Mouse (Mus musculus) limb, embryonic 14.5 days (tissue): ENCODE results near the gene 4933405L10Rik. TPM values are rescaled to one million over a fixed set of nuclear protein-coding genes. Genes with fewer than 3 reads are reported as not detected.

Source experiments
- ATAC-seq: fragments of 200-750 bp; cut with Nextera tagmentation; 2 replicates; pipeline ENCODE4 v1.8.0; 2017; ENCODE audit warnings: low read depth, moderate number of reproducible peaks, moderate TSS enrichment; ENCODE audit not compliant: low FRiP score
- DNase-seq: peaks from one replicate; pipeline ENCODE4 v3.0.0-alpha.2; 2015; ENCODE audit warnings: low spot score
- H3K27ac ChIP-seq: fragments of 300-500 bp; sonication (generic); replicated peaks from 2 replicates; pipeline ENCODE4 v1.5.1; 2014; ENCODE audit warnings: low read depth, mild to moderate bottlenecking, low read length, moderate library complexity, mixed read lengths
- H3K27me3 ChIP-seq: fragments of 300-500 bp; sonication (generic); 2 replicates; pipeline ENCODE4 v1.6.1; 2014; ENCODE audit warnings: low read length, mixed read lengths; ENCODE audit not compliant: control insufficient read depth, insufficient read depth
- H3K36me3 ChIP-seq: fragments of 300-500 bp; sonication (generic); 2 replicates; pipeline ENCODE4 v1.6.1; 2014; ENCODE audit warnings: mild to moderate bottlenecking, low read length, moderate library complexity, mixed read lengths; ENCODE audit not compliant: control insufficient read depth, insufficient read depth
- H3K4me1 ChIP-seq: fragments of 300-500 bp; sonication (generic); 2 replicates; pipeline ENCODE4 v1.6.1; 2014; ENCODE audit warnings: antibody characterized with exemption, low read length, mixed read lengths; ENCODE audit not compliant: control insufficient read depth, insufficient read depth
- H3K4me2 ChIP-seq: fragments of 300-500 bp; sonication (generic); replicated peaks from 2 replicates; pipeline ENCODE4 v1.6.1; 2014; ENCODE audit warnings: low read depth, mild to moderate bottlenecking, low read length, moderate library complexity; ENCODE audit not compliant: severe bottlenecking
- H3K4me3 ChIP-seq: fragments of 300-500 bp; sonication (generic); replicated peaks from 2 replicates; pipeline ENCODE4 v1.5.1; 2014; ENCODE audit warnings: low read length
- H3K9ac ChIP-seq: fragments of 300-500 bp; sonication (generic); 2 replicates; pipeline ENCODE4 v1.6.1; 2014; ENCODE audit warnings: mild to moderate bottlenecking, low read depth, low read length, moderate library complexity; ENCODE audit not compliant: severe bottlenecking
- H3K9me3 ChIP-seq: fragments of 300-500 bp; sonication (generic); 2 replicates; pipeline ENCODE4 v1.6.1; 2016; ENCODE audit warnings: low read length; ENCODE audit not compliant: control insufficient read depth
- POLR2A ChIP-seq: fragments of 200-500 bp; IDR thresholded peaks from 2 replicates; pipeline ENCODE4 v1.8.0; 2012; ENCODE audit warnings: inconsistent platforms, mild to moderate bottlenecking, moderate library complexity, borderline replicate concordance; ENCODE audit not compliant: insufficient read depth, insufficient read length; ENCODE audit errors: extremely low read depth
- WGBS: fragments of 180-500 bp; shearing (Covaris S2); extraction: QIAGEN DNeasy Blood & Tissue Kit; methylation state at CpG from one replicate; pipeline ENCODE4 v1.1.7; 2014; 5-methylcytosine and 5-hydroxymethylcytosine counted together
- polyA plus RNA-seq, 2 experiments: library from polyadenylated mRNA; depleted of rRNA in 1 of 2; stranded (reverse) in 1 of 2; unstranded in 1 of 2; fragments of >200 nt; fragmentation: Nextera tagmentation in 1 of 2; extraction: Ambion mirVana in 1 of 2; gene quantifications; 2 replicates each; pipeline versions ENCODE4 v1.2.1 to v1.2.3; 2012 to 2014

4933405L10Rik gene
- polyA plus RNA-seq, 2 experiments: 0.29 TPM; not detected in 1

- Histone ChIP-seq H3K4me3 (no peak overlapping the region), H3K27me3 (no peaks in the 10 kb centered on the region), H3K27ac (no peak overlapping the region), H3K9ac (no peak overlapping the region), H3K4me2 (no peak overlapping the region), H3K9me3 (no peaks in the 10 kb centered on the region), H3K4me1 (peaks cover 9% of the 10 kb centered on the region; the same call in 1 of the 2 replicates), H3K36me3 (peaks cover 9% of the 10 kb centered on the region)
- DNase-seq (no peak), ATAC-seq (no peak)
- no peak for TF ChIP-seq POLR2A
- WGBS: 96% methylated on average over 8 of the region's 8 CpGs
Observed at GRCm38 (mm10) chr8:105708675-105709074, 1.2 kb downstream of the 4933405L10Rik start.

- no peak overlapping the region for H3K4me2 ChIP-seq
- 0 out of 2 replicates have a peak, but pooled peaks cover 5% of the 10 kb centered on the region for H3K36me3 ChIP-seq
- TF ChIP-seq POLR2A: no peak
- H3K4me1 ChIP-seq: peaks cover 9% of the 10 kb centered on the region; the same call in 1 of the 2 replicates
- H3K9me3 ChIP-seq: no peaks in the 10 kb centered on the region
- WGBS: 66% methylated on average over 5 of the region's 14 CpGs
- no peak for ATAC-seq
- no peak overlapping the region for H3K4me3 ChIP-seq
- H3K27me3 ChIP-seq: no peaks in the 10 kb centered on the region
- H3K27ac ChIP-seq: no peak overlapping the region
- no peak for DNase-seq
- H3K9ac ChIP-seq: no peak overlapping the region
Observed at GRCm38 (mm10) chr8:105709317-105709716, 1.9 kb downstream of the 4933405L10Rik start.

GRCm38 (mm10) chr8:105712286-105712685 lies 4.8 kb downstream of the 4933405L10Rik start:
- Histone ChIP-seq H3K9me3 (no peaks in the 10 kb centered on the region), H3K36me3 (peaks cover 12% of the 10 kb centered on the region), H3K4me3 (no peak overlapping the region), H3K27ac (no peak overlapping the region), H3K27me3 (no peaks in the 10 kb centered on the region), H3K4me2 (no peak overlapping the region), H3K9ac (no peak overlapping the region), H3K4me1 (no peaks in the 10 kb centered on the region)
- 91% methylated on average over 3 of the region's 3 CpGs for WGBS
- no peak for TF ChIP-seq POLR2A
- DNase-seq: no peak
- no peak for ATAC-seq

GRCm38 (mm10) chr8:105714139-105714538 lies 6.7 kb downstream of the 4933405L10Rik start:
- Histone ChIP-seq H3K9me3 (no peaks in the 10 kb centered on the region), H3K9ac (no peak overlapping the region), H3K4me3 (no peak overlapping the region), H3K27ac (peak overlapping the region; percentile 15; the same call in 1 of the 2 replicates), H3K27me3 (no peaks in the 10 kb centered on the region), H3K36me3 (peaks cover 12% of the 10 kb centered on the region), H3K4me1 (no peaks in the 10 kb centered on the region), H3K4me2 (no peak overlapping the region)
- DNase-seq (peak; percentile 94), ATAC-seq (peak; percentile 73)
- WGBS: 8% methylated on average over 3 of the region's 3 CpGs
- no peak for TF ChIP-seq POLR2A

GRCm38 (mm10) chr8:105715042-105715441 lies 7.6 kb downstream of the 4933405L10Rik start:
- Histone ChIP-seq H3K9me3 (no peaks in the 10 kb centered on the region), H3K4me1 (no peaks in the 10 kb centered on the region), H3K4me3 (no peak overlapping the region), H3K9ac (no peak overlapping the region), H3K27ac (no peak overlapping the region), H3K4me2 (no peak overlapping the region), H3K27me3 (no peaks in the 10 kb centered on the region), H3K36me3 (peaks cover 17% of the 10 kb centered on the region)
- 67% methylated on average over 6 of the region's 6 CpGs for WGBS
- no peak for TF ChIP-seq POLR2A
- no peak for ATAC-seq
- no peak for DNase-seq
